Mouse (Mus musculus) neural tube, embryonic 15.5 days (tissue): ENCODE measurements around the gene Rp9. TPM values are rescaled to one million over a fixed set of nuclear protein-coding genes. Genes with fewer than 3 reads are reported as not detected.

Experiments
- polyA plus RNA-seq: library from polyadenylated mRNA; unstranded; fragments of >200 nt; fragmentation: Nextera tagmentation; extraction: Ambion mirVana; gene quantifications from 2 replicates; pipeline ENCODE4 v1.2.1, GENCODE M21; 2015

Rp9 gene
- polyA plus RNA-seq, 1 experiment from 2014 or later: 72.1 TPM

Other genes starting within 250 kb of the Rp9 start
- gene Zfp809, start 244.0 kb downstream of the Rp9 start, polyA plus RNA-seq: 8.8 and 14.0 TPM in 2 replicates
- gene Zfp599, start 209.8 kb downstream of the Rp9 start, polyA plus RNA-seq: 6.8 and 7.6 TPM in 2 replicates
- 27.0 and 28.8 TPM in 2 replicates for gene Zfp810, start 162.1 kb downstream of the Rp9 start, polyA plus RNA-seq
- 3.7 and 11.2 TPM in 2 replicates for gene Anln, start 80.6 kb downstream of the Rp9 start, polyA plus RNA-seq
- 14.8 and 15.0 TPM in 2 replicates for gene 9530077C05Rik, start 58.2 kb downstream of the Rp9 start, polyA plus RNA-seq
- gene Gm17545, start 15.5 kb downstream of the Rp9 start, polyA plus RNA-seq: not detected in 2 replicates
- gene Bbs9, start 6.0 kb upstream of the Rp9 start, polyA plus RNA-seq: 16.4 and 17.4 TPM in 2 replicates